Mouse (Mus musculus): ENCODE measurements around the gene Cerk. TPM values are rescaled to one million over a fixed set of nuclear protein-coding genes. Genes with fewer than 3 reads are reported as not detected.

The Cerk gene
- total RNA-seq, 2 experiments from 2014 or later = 5.5 to 10.1 TPM

DNA sequence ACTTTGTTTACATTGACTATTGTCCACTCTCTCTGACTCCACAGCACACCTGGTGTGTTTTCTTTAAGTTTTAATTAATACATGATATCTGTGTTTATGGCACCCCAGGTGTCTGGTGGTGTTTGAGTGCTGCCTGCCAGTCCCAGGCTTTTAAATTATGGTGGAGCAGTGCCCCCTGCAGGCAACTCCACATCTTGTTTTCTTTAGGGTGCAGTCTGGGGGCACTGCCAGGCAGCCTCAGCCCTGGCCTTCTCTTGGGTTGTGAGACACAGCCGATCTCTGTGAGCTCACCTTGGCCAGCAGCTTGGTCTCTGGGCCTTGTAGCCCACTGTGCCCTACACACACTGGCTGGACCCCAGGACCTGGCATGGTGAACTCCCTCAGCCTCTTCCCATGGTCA lies 61.6 kb downstream of the Cerk start:
- peak; percentile 80 for ATAC-seq (replicated peaks; ENCODE audit: low FRiP score, poor library complexity, severe bottlenecking)

DNA sequence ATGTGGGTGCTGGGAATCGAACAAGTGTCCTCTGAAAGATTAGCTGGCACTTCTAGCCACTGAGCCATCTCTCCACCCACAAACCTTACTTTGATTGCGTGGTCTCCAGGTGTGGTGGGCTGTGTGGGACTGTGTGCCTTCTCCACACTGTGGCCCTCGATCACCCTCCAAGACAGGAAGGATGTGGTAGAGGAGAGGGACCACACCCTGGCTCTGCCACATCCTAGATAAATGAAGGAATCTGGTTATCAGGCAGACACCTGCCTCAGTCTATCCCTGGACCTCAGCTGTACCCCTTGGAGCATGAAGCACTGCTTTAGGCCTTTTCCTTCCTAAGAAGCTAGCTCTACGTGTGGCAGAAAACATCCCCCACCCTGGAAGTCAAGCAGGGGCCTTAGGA lies 62.5 kb downstream of the Cerk start:
- peak; percentile 60 for ATAC-seq (replicated peaks; ENCODE audit: low FRiP score, poor library complexity, severe bottlenecking)

DNA sequence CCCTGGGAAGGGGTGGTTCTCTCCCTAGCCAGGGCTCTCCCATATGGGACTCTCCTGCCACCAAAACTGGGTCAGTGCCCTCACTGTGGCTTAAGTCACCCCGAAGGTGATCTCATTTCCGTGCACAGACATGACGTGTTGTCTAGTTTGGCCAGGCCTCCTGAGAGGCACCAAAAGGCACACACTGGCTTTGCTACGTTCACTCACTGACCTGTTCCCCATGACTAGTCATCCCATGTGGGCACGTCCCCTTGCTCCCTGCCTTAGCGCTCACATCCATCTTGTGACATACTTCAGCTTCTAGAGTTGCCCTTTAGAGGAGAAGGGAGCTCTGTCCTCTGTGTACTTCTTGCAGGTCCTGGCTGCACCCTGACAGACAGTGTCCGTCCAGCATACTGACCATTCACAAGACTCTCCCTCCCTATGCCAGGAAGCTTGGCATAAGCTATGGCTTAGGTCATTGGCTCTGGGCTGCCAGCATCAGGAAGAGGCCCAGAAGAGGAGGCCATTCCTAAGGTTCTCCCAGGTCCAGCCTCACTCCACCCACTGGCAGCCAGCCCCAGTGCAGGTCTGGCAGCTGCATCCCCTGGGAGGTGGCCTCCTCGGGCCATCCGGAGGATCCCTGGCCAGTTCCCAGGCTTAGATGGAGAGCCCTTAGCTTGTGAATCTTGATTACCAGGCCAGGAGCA lies 63.5 kb downstream of the Cerk start:
- ATAC-seq (replicated peaks; ENCODE audit: low FRiP score, poor library complexity, severe bottlenecking) = no peak

DNA sequence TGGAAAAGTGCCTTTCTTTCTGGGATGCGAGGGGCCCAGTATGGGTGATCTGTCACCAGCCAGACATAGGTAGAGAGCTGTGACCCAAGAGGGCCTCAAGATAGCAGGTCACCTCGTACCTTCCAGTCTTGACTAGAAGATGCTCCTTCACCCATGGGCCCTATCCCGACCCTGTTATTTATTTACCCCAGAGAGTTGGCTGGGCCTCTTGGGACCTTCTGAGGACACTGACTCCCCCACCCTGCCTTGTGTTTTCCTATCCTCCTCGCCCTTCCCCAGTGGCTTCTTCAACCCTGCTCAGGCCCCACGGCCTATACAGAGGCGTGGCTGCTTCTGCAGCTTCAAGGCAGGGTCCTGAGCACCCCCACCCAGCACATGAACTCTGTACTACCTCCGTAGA lies 66.8 kb downstream of the Cerk start:
- no peak for ATAC-seq (replicated peaks; ENCODE audit: low FRiP score, poor library complexity, severe bottlenecking)

DNA sequence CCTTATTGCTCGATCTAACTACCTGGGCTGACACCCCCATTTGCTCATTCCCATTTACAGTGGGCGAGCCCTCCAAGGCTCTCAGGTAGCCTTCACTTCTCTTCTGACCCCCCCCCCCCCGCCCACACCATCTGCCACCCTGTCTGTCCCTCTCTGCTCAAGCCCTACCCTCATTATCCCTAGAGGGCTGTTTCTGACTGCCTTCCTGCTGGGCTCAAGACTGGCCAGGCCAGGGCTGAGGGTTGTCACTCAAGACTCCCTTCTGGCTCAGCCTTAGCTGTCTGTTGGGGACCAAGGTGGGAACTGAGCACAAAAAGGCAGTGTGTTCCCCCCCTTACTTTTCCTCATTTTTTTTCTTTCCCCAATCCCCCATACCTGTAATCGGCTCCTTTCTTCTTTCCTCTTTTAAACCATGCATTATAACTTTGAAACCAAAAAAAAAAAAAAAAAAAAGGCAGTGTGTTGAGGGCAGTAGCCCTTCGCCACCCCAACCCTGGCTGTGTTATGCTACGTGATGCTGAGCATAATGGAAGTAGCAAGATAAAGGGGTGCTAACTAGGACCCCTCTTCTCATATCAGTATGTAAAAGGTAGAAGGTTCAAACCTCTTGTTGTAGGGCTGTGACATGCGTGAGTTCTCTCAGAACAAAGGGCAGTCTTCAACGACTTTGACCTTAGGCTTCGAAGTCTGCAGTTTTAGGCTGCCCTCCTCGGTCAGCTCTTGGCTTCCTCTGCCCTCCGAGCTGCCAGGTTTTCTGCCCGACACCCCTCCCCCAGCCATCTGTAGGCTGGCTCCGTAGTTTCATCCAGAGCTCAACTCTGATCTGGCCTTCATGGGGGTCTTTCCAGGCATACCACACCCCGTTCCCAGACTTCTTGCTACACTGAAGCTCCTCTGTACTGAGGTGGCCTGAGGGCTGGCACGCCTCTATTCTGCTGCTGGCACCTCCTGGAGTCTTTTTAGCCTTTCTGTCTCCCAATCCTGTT lies 68.5 kb downstream of the Cerk start:
- no peak for ATAC-seq (replicated peaks; ENCODE audit: low FRiP score, poor library complexity, severe bottlenecking)

DNA sequence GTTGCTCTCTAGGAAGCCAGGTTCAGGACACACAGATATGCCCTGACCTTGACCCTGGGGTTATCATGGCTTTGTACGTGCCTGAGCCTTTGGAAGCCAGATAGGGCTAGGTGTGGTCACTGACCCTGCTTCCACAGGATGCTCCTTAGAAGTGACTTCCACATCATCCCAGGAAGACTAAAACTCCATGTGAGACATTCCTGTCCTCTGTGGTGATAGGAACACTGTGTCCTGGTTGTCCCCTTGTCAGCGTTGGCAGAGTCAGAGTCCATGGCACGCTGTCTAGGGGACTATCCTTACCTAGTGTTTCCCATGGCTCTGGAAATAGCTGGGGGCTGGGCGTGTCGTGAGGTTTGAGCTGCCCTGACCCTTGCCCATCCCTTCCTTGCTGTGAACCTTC lies 69.5 kb downstream of the Cerk start:
- peak; percentile 36; the same call in 1 of the 2 replicates for ATAC-seq (replicated peaks; ENCODE audit: low FRiP score, poor library complexity, severe bottlenecking)

DNA sequence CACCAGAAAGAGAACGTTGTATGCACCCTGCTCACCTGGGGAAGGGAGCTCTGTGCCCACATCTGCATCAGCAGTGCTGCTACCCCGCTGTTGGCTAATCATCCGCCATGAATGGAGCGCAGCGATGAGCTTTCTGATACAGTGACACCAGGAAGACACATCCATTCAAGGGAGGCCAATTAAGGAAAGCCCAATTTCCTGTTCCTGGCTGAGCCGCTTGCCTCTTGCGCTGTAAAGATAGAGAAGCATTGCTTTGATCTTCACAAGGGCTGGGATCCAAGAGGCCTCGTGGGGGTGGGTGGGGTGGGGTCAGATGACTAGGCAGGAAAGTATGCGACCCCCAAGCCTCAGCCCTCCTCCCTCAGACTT lies 72.6 kb downstream of the Cerk start:
- ATAC-seq (replicated peaks; ENCODE audit: low FRiP score, poor library complexity, severe bottlenecking) = no peak

DNA sequence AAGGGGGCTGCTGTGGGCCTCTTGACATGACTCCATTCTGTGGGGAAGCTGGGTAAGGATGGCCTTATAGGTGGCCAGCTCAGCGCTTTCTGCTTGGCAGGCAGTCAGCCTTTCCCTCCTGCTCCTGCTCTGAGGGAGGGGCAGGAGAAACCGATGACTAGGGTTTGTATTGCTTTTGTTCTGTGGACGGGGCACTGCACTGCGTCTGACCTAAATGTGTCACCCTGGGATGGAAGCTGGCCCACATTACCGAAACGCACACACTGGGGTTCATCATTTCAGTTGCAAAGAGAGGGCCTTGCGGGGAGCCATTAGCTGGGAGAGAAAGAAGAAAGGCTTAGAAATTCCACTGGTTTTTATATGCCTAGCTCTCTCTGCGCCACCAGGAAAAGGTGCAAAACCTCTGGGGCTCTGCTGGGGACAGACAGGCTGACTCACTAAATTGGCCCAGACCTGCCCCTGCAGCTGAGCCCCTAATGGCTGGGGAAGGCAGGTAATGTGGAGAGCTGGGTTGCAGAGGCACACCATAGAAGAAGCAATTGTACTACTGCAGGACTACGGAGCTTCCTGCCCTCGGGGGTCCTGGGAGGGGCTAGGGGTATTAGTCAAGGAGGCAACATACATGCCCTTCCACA lies 73.1 kb downstream of the Cerk start:
- no peak for ATAC-seq (replicated peaks; ENCODE audit: low FRiP score, poor library complexity, severe bottlenecking)

DNA sequence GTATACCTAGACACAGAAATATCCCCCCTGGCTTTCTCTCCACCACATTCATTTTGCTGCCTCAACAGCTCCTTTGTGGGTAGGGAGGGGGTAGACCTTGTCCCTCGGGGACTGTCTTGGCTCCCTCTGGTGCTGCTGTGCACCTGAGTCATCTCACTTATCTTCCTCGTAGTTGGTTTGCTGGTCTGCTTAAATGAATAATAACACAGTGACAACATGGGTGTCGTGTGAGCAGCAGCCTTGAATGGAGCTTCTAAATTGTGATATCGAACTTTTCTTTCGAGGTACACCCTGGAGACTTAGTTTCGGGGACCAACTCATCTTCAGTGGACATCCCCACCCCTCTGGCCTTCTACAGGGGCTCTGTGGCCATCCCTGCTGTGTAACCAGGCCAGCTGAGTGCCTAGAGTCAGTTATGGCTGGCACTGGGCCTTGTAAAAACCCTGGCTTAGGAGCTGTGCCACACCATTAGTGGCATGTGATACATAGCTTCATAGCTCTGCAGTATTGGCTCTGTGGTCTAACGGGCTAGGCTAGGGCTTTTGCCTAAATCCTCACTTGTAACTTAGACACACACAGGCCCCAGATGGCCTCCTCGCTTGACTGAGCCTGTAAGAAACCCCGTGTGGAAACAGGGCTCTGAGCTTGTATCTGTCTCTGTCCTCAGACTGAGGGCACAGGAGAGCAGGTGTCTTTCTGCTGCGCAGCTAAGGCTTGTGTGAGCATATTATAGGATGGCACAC lies 75.4 kb downstream of the Cerk start:
- ATAC-seq (replicated peaks; ENCODE audit: low FRiP score, poor library complexity, severe bottlenecking) = no peak

DNA sequence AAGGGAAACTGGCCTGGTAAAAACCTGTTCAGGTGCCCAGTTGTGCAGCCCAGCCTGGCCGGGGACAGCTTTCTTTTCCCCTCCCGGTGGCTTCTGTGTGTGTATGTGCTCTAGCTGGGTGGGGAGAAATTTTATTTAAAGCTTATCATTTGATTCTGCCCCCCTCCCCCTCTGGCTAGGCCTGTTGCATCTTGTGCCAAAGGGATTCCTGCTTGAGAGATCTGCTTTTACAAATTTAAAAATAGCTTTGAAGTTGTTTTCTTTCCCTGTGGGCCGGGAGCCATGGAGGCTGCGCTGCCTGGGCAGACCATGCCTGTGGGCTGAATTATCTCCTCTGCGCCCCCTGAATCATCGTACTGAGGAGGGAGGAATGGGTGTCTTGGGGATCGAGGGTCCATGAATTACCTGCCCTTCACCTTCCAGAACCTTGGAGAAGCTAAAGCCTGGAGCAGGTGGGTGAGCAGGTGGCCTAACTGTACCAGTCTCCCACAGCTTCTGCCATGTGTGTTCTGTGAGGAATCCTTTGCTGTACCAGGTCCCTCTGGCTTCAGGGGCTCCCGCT lies 76.2 kb downstream of the Cerk start:
- no peak for ATAC-seq (replicated peaks; ENCODE audit: low FRiP score, poor library complexity, severe bottlenecking)

DNA sequence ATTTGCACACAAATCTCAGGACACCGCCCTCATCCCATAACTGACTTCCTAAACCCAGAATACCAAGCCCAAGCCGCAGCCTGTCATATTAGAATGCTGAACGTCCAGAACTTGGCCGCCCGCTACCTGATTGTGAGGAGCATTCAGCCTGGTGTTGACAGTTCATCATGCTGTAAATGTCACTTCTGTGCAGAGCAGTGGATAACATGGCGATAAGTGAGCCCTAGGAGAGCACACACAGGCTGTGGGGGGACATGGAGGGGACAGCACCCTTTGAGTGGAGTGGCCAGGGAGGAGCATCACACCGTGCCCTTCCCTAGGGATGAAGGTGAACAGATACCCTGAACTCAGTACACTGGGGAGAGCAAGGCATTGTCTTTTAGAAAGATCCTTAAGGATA lies 76.7 kb downstream of the Cerk start:
- no peak for ATAC-seq (replicated peaks; ENCODE audit: low FRiP score, poor library complexity, severe bottlenecking)

DNA sequence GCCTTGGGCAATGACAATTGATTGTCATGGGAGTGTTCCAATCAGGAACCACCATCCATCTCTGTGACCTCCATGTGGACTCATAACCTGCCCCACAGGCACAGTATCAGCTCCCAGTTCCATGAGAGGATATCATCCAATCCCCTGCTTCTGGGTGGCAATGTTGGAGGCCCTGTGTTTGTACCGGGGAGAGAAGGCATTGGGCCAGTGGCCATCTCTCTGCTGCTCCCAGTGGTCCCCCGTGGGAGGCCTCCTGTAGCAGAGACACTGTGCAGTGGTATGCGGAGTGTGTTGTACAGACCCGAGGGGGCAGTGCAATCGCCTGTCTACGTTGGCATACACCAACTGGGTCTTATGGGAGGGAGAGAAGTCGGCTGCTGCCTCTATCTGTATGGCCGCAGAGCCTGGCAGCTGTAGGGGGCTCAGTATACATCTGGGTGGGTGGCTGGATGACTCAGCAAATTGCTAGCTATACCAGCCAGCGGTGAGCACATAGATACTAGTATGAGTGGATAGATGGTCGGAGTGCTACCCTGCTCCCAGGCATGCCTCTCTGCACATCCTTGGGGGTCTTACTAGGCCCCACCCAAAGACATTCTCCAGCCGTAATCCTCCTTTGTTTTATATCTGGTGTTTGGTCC lies 78.0 kb downstream of the Cerk start:
- 0 out of 2 replicates have a peak, but pooled peaks have one; percentile 7 for ATAC-seq (replicated peaks; ENCODE audit: low FRiP score, poor library complexity, severe bottlenecking)

DNA sequence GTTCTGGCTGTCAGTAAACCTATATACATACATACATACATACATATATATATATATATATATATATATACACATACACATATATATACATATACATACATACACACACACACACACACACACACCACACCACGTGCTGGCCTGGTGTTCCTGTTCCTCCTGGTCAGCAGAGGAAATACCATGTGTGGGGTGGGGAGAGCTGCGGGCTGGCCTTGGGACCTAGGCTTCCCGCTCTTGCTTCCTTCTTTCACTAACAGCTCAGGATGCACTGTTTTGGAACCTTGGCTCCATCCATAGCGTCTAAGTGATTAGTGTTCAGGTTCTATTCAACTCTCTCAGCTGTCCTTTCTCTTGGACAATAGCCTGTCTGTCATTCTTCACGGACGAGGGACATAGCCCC lies 80.2 kb downstream of the Cerk start:
- no peak for ATAC-seq (replicated peaks; ENCODE audit: low FRiP score, poor library complexity, severe bottlenecking)

DNA sequence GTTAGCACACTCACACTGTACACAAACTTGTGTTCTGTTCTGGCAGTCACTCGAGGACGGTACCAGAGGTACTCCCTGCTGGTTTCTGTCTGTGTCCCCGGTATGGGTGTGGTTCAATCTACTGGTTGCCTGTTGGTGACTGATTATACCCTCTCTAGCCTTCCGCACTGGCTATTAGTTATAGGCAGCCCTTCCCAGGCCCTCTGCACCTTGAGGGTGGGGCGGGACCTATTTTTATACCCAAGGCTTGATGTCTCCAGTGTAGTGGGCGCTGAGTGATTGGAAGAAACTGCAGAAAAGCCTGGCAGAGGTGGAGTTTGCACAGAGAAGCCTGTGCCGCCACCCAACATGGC lies 80.6 kb downstream of the Cerk start:
- ATAC-seq (replicated peaks; ENCODE audit: low FRiP score, poor library complexity, severe bottlenecking) = peak; percentile 81

DNA sequence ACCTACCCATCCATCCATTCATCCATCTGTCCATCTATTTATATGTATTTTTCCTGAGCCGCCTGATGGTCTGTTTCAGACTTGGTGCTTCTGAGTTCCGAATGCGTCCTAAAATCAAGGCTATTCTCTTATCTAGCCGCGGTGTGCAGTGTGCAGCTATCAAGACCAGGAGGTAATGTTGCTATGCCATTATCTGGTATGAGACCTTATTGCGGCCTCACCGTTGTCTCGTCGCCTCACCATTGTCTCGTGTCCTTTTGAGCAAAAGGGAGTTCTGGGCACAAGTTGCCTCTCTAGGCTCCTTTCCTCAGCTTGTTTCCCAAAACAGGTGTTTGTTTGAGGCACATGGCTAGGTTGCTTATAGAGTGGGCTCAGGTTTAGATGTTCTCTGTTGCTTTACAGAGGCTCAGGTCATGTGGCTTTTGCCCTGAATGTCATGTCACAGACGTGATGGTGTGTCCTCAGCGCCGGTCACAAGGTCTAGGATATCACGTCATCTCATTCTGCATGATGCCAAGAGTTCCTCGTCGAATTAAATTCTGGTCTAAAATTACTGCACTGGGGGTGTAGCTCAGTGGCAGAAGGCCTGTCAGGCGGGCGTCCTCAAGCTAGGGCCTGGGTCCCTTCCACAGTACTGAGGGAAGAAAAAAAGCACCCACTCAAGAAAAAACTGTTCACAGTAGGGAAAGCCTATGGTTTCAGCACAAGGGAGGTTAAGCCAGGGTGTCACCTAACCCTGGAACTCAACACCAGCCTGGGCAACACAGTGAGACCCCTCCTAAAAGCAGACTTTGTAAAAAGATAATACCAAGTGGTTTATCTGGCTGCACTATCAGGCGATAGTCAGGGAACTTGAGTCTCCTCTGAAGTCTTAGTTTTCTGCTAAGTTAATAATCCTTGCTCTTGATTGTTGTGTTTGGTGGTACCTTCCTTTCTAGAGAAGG lies 81.3 kb downstream of the Cerk start:
- peak; percentile 72 for ATAC-seq (replicated peaks; ENCODE audit: low FRiP score, poor library complexity, severe bottlenecking)

DNA sequence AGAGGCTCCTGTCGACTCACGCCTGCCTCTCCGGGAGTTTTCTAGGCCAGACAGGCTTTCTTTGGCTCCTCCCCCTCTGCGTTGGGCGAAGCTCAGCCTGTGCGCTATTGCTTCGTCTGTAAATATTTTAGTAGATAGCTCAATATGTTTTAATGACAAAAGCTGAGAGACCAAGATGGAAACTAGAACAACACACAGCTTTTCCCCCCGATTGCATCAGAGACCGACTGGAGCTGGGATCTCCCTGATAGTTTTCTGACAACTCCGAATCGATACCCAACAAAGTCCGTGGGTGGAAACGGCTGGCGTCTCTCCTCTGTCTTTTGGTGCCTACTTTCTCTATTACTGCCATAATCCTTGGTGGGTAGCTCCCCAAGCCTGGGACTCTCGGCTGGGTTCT lies 83.6 kb downstream of the Cerk start:
- no peak for ATAC-seq (replicated peaks; ENCODE audit: low FRiP score, poor library complexity, severe bottlenecking)

DNA sequence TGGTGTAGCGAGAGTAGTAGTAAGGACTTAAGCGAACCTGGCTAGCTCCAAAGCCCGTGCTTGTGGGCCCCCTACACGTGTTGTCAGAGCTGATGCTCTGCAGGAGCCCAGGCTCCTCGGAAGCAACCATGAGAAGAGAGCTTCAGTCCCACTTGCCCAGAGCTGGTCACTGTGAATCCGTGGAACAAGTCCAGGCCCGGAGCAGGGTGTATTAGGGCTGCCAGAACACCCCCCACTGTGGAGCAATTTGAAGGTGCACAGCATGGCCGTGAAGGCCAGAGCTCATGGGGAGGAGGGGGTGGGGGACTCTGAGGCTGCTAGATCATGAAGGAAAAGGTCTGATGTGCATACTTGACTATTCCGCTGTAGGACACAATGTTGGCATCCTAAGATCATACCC lies 84.4 kb downstream of the Cerk start:
- no peak for ATAC-seq (replicated peaks; ENCODE audit: low FRiP score, poor library complexity, severe bottlenecking)

DNA sequence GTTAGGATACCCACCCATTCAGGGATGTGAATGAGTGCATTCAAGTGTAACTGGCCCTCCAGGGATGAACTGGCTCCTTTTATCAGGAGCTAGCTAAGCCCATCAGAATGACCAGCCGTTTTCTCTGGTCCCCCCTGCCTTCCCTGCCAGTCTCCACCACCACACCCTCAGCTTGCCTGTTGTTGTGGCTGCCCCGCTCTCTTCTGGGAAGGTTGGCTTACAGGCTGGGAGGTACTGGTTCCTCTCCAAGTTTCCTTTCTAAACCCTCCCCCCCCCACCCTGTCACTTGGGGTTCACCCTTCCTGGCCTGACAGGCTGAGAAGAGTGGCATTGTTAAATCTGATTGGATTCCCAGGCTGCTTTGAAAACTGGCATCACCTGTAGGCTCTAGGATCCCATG lies 88.1 kb downstream of the Cerk start:
- ATAC-seq (replicated peaks; ENCODE audit: low FRiP score, poor library complexity, severe bottlenecking) = no peak

Data from erythroid progenitor cell, adult 5-6 weeks (primary cell).